Mouse (Mus musculus) megakaryocyte, embryonic 14.5 days (primary cell): ENCODE measurements around the gene A230050P20Rik.

Experiments used
- FLI1 ChIP-seq: IDR thresholded peaks from 2 replicates; pipeline ENCODE4 v1.6.1; 2012; ENCODE audit warnings: low read length, inconsistent platforms, mixed read lengths
- GATA1 ChIP-seq: IDR thresholded peaks from 3 replicates; pipeline ENCODE4 v1.6.1; 2012; ENCODE audit warnings: mixed read lengths, low read length, inconsistent platforms, borderline replicate concordance

DNA sequence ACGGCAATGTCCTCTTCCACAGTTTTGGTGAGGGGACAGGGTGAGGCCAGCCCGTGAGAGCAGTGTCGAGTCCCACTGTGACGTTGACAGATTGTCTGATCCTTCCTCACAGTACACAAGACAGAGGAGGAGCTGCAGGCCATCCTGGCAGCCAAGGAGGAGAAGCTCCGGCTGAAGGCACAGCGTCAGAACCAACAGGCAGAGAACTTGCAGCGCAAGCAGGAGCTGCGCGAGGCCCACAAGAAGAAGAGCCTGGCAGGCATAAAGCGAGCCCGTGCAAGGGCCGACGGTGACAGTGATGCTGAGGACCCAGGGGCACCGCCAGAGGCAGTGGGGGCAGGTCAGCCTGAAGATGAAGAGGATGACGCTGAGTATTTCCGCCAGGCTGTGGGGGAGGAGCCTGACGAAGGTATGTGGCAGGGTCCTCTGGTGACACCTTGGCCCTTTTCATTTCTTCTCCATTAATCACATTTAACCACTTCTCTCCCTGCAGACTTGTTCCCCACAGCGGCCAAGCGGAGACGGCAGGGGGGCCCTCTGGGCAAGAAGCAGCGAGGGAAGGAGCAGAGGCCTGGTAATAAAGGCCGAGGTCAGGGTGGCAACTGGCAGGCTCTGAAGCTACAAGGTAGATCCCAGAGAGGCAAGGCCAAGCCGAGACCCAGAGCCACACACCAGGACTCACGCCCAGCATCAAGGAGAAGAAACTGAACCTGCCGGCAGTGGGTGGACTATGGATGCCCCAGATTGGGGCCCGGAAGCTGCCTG is 23.1 kb downstream of the A230050P20Rik start:
- TF ChIP-seq GATA1 (no peak), FLI1 (no peak)
